Mouse (Mus musculus) intestine, postnatal 0 days (tissue): Measurements from ENCODE around the gene Mapk13. TPM values are rescaled to one million over a fixed set of nuclear protein-coding genes. Genes with fewer than 3 reads are reported as not detected.

Experiments used
- ATAC-seq: fragments of 200-750 bp; cut with Nextera tagmentation; 2 replicates; pipeline ENCODE4 v1.8.0; 2017; ENCODE audit warnings: mild to moderate bottlenecking, moderate TSS enrichment, moderate library complexity
- H3K27ac ChIP-seq: fragments of 300-500 bp; sonication (generic); 2 replicates; pipeline ENCODE4 v1.5.1; 2014; ENCODE audit warnings: mild to moderate bottlenecking, low read depth, low read length, moderate library complexity
- H3K27me3 ChIP-seq: fragments of 300-500 bp; sonication (generic); replicated peaks from 2 replicates; pipeline ENCODE4 v1.6.1; 2014; ENCODE audit warnings: low read length, mixed read lengths; ENCODE audit not compliant: control insufficient read depth, insufficient read depth
- H3K36me3 ChIP-seq: fragments of 300-500 bp; sonication (generic); 2 replicates; pipeline ENCODE4 v1.6.1; 2014; ENCODE audit warnings: mild to moderate bottlenecking, moderate library complexity; ENCODE audit not compliant: control insufficient read depth, insufficient read depth
- H3K4me1 ChIP-seq: fragments of 300-500 bp; sonication (generic); replicated peaks from 2 replicates; pipeline ENCODE4 v1.6.1; 2014; ENCODE audit warnings: antibody characterized with exemption, low read length, mixed read lengths; ENCODE audit not compliant: control insufficient read depth, insufficient read depth
- H3K4me2 ChIP-seq: fragments of 300-500 bp; sonication (generic); replicated peaks from 2 replicates; pipeline ENCODE4 v1.6.1; 2014; ENCODE audit warnings: low read depth, mild to moderate bottlenecking, moderate library complexity
- H3K4me3 ChIP-seq: fragments of 300-500 bp; sonication (generic); 2 replicates; pipeline ENCODE4 v1.5.1; 2014; ENCODE audit warnings: low read depth, low read length
- H3K9ac ChIP-seq: fragments of 300-500 bp; sonication (generic); 2 replicates; pipeline ENCODE4 v1.6.1; 2014; ENCODE audit warnings: mild to moderate bottlenecking, low read depth, low read length
- H3K9me3 ChIP-seq: fragments of 300-500 bp; sonication (generic); 2 replicates; pipeline ENCODE4 v1.6.1; 2016; ENCODE audit warnings: mixed run types; ENCODE audit not compliant: control insufficient read depth
- CTCF ChIP-seq: sonication (generic); IDR thresholded peaks from 2 replicates; pipeline ENCODE4 v1.5.1; 2016; ENCODE audit warnings: low read depth, mild to moderate bottlenecking, control low read depth, antibody characterized with exemption, moderate library complexity
- WGBS: fragments of 180-500 bp; shearing (Covaris S2); extraction: QIAGEN DNeasy Blood & Tissue Kit; methylation state at CpG from one replicate; pipeline ENCODE4 v1.1.7; 2014; 5-methylcytosine and 5-hydroxymethylcytosine counted together
- polyA plus RNA-seq: library from polyadenylated mRNA; unstranded; fragments of >200 nt; fragmentation: Nextera tagmentation; extraction: Ambion mirVana; gene quantifications from 2 replicates; pipeline ENCODE4 v1.2.1, GENCODE M21; 2015

The Mapk13 gene
- polyA plus RNA-seq, 1 experiment from 2014 or later = 204 TPM

- no peaks in the 10 kb centered on the region for H3K4me1 ChIP-seq
- no peaks in the 10 kb centered on the region for H3K27me3 ChIP-seq
- H3K36me3 ChIP-seq = no peaks in the 10 kb centered on the region
- WGBS = 63% methylated on average over 5 of the region's 5 CpGs
- TF ChIP-seq CTCF = no peak
- H3K9ac ChIP-seq = no peak overlapping the region
- H3K27ac ChIP-seq = no peak overlapping the region
- H3K4me2 ChIP-seq = no peak overlapping the region
- ATAC-seq = no peak
- H3K9me3 ChIP-seq = no peaks in the 10 kb centered on the region
- no peak overlapping the region for H3K4me3 ChIP-seq
Measured at GRCm38 (mm10) chr17:28756447-28756846, 12.7 kb upstream of the Mapk13 start.

GRCm38 (mm10) chr17:28757470-28757869 is 11.6 kb upstream of the Mapk13 start:
- 73% methylated on average over 2 of the region's 2 CpGs for WGBS
- Histone ChIP-seq H3K4me2 (no peak overlapping the region), H3K9ac (no peak overlapping the region), H3K9me3 (no peaks in the 10 kb centered on the region), H3K27me3 (no peaks in the 10 kb centered on the region), H3K36me3 (no peaks in the 10 kb centered on the region), H3K4me3 (no peak overlapping the region), H3K4me1 (no peaks in the 10 kb centered on the region), H3K27ac (no peak overlapping the region)
- no peak for TF ChIP-seq CTCF
- ATAC-seq = no peak

GRCm38 (mm10) chr17:28760736-28761312 is 8.3 kb upstream of the Mapk13 start:
- ATAC-seq = peak; percentile 42
- Histone ChIP-seq H3K4me3 (no peak overlapping the region), H3K27ac (no peak overlapping the region), H3K9ac (no peak overlapping the region), H3K4me1 (no peaks in the 10 kb centered on the region), H3K9me3 (no peaks in the 10 kb centered on the region), H3K4me2 (no peak overlapping the region), H3K36me3 (no peaks in the 10 kb centered on the region), H3K27me3 (no peaks in the 10 kb centered on the region)
- no peak for TF ChIP-seq CTCF
- WGBS = 51% methylated on average over 8 of the region's 8 CpGs

GRCm38 (mm10) chr17:28761871-28762270 is 7.2 kb upstream of the Mapk13 start:
- 13% methylated on average over 3 of the region's 3 CpGs for WGBS
- Histone ChIP-seq H3K27ac (no peak overlapping the region), H3K4me1 (no peaks in the 10 kb centered on the region), H3K36me3 (no peaks in the 10 kb centered on the region), H3K4me2 (no peak overlapping the region), H3K9ac (no peak overlapping the region), H3K27me3 (no peaks in the 10 kb centered on the region), H3K9me3 (no peaks in the 10 kb centered on the region), H3K4me3 (no peak overlapping the region)
- TF ChIP-seq CTCF = peak; percentile 98
- peak; percentile 42; the same call in 1 of the 2 replicates for ATAC-seq

GRCm38 (mm10) chr17:28766203-28766602 is 2.9 kb upstream of the Mapk13 start:
- Histone ChIP-seq H3K9me3 (no peaks in the 10 kb centered on the region), H3K4me2 (no peak overlapping the region), H3K27ac (no peak overlapping the region), H3K4me1 (peaks cover 8% of the 10 kb centered on the region; the same call in 1 of the 2 replicates), H3K36me3 (no peaks in the 10 kb centered on the region), H3K9ac (no peak overlapping the region), H3K27me3 (no peaks in the 10 kb centered on the region), H3K4me3 (no peak overlapping the region)
- 72% methylated on average over 3 of the region's 3 CpGs for WGBS
- ATAC-seq = no peak
- TF ChIP-seq CTCF = no peak

- Histone ChIP-seq H3K27me3 (no peaks in the 10 kb centered on the region), H3K4me2 (no peak overlapping the region), H3K4me1 (peaks cover 8% of the 10 kb centered on the region; the same call in 1 of the 2 replicates), H3K4me3 (no peak overlapping the region), H3K9me3 (no peaks in the 10 kb centered on the region), H3K9ac (no peak overlapping the region), H3K36me3 (no peaks in the 10 kb centered on the region), H3K27ac (no peak overlapping the region)
- WGBS = 74% methylated on average over 11 of the region's 11 CpGs
- no peak for ATAC-seq
- TF ChIP-seq CTCF = no peak
Measured at GRCm38 (mm10) chr17:28766781-28767515, 2.1 kb upstream of the Mapk13 start.
